Mouse (Mus musculus) intestine, postnatal 0 days (tissue): Measurements from ENCODE around the gene Ccdc34. TPM values are rescaled to one million over a fixed set of nuclear protein-coding genes. Genes with fewer than 3 reads are reported as not detected.
A peak's percentile ranks its signal among the peaks of the same experiment; 100 is the strongest.

Experiments
- ATAC-seq: fragments of 200-750 bp; cut with Nextera tagmentation; 2 replicates; pipeline ENCODE4 v1.8.0; 2017; ENCODE audit warnings: mild to moderate bottlenecking, moderate TSS enrichment, moderate library complexity
- H3K27ac ChIP-seq: fragments of 300-500 bp; sonication (generic); 2 replicates; pipeline ENCODE4 v1.5.1; 2014; ENCODE audit warnings: mild to moderate bottlenecking, low read depth, low read length, moderate library complexity
- H3K27me3 ChIP-seq: fragments of 300-500 bp; sonication (generic); replicated peaks from 2 replicates; pipeline ENCODE4 v1.6.1; 2014; ENCODE audit warnings: low read length, mixed read lengths; ENCODE audit not compliant: control insufficient read depth, insufficient read depth
- H3K36me3 ChIP-seq: fragments of 300-500 bp; sonication (generic); 2 replicates; pipeline ENCODE4 v1.6.1; 2014; ENCODE audit warnings: mild to moderate bottlenecking, moderate library complexity; ENCODE audit not compliant: control insufficient read depth, insufficient read depth
- H3K4me1 ChIP-seq: fragments of 300-500 bp; sonication (generic); replicated peaks from 2 replicates; pipeline ENCODE4 v1.6.1; 2014; ENCODE audit warnings: antibody characterized with exemption, low read length, mixed read lengths; ENCODE audit not compliant: control insufficient read depth, insufficient read depth
- H3K4me2 ChIP-seq: fragments of 300-500 bp; sonication (generic); replicated peaks from 2 replicates; pipeline ENCODE4 v1.6.1; 2014; ENCODE audit warnings: low read depth, mild to moderate bottlenecking, moderate library complexity
- H3K4me3 ChIP-seq: fragments of 300-500 bp; sonication (generic); 2 replicates; pipeline ENCODE4 v1.5.1; 2014; ENCODE audit warnings: low read depth, low read length
- H3K9ac ChIP-seq: fragments of 300-500 bp; sonication (generic); 2 replicates; pipeline ENCODE4 v1.6.1; 2014; ENCODE audit warnings: mild to moderate bottlenecking, low read depth, low read length
- H3K9me3 ChIP-seq: fragments of 300-500 bp; sonication (generic); 2 replicates; pipeline ENCODE4 v1.6.1; 2016; ENCODE audit warnings: mixed run types; ENCODE audit not compliant: control insufficient read depth
- CTCF ChIP-seq: sonication (generic); IDR thresholded peaks from 2 replicates; pipeline ENCODE4 v1.5.1; 2016; ENCODE audit warnings: low read depth, mild to moderate bottlenecking, control low read depth, antibody characterized with exemption, moderate library complexity
- WGBS: fragments of 180-500 bp; shearing (Covaris S2); extraction: QIAGEN DNeasy Blood & Tissue Kit; methylation state at CpG from one replicate; pipeline ENCODE4 v1.1.7; 2014; 5-methylcytosine and 5-hydroxymethylcytosine counted together
- polyA plus RNA-seq: library from polyadenylated mRNA; unstranded; fragments of >200 nt; fragmentation: Nextera tagmentation; extraction: Ambion mirVana; gene quantifications from 2 replicates; pipeline ENCODE4 v1.2.1, GENCODE M21; 2015

Gene Ccdc34
- polyA plus RNA-seq, 1 experiment from 2014 or later, result 25.3 TPM

DNA sequence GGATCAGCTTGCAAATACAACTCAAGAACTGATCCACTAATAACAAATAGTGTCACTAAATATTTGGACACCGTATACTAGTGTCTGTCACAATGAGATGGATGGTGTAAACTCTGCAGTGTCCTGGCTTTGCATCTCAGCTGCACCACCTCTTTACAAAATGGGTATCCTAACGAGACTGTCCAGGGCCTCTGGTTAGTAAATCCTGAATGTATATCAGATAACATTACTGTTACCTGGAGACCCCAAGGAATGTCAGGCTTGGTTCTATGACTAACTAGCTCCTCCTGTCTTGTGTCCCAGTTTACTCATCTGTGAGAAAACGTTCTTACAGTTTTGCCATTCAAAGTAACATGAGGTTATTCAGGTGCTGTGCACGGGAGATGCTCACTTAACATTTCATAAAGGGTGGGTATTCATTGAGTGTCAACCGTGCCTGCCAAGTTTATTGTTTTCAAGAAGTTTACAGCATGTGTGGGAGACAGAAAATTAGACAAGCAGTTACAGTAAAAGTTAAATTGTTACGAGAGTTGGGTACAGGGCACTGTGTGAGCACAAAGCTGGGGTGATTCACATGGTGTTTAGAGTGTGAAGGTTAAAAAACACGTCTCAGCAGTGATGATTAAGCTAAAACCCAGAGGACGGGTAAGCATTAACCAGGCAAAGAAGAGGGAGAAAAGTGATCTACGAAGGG, 197.5 kb downstream of the Ccdc34 start:
- Histone ChIP-seq H3K4me1 (0 out of 2 replicates have a peak, but pooled peaks cover 3% of the 10 kb centered on the region), H3K4me2 (peak overlapping the region; percentile 40; the same call in 1 of the 2 replicates), H3K9ac (no peak overlapping the region), H3K4me3 (no peak overlapping the region), H3K27me3 (no peaks in the 10 kb centered on the region), H3K27ac (no peak overlapping the region), H3K9me3 (no peaks in the 10 kb centered on the region), H3K36me3 (no peaks in the 10 kb centered on the region)
- no peak for TF ChIP-seq CTCF
- 0 out of 2 replicates have a peak, but pooled peaks have one; percentile 44 for ATAC-seq
- WGBS, result 26% methylated on average over 9 of the region's 9 CpGs

DNA sequence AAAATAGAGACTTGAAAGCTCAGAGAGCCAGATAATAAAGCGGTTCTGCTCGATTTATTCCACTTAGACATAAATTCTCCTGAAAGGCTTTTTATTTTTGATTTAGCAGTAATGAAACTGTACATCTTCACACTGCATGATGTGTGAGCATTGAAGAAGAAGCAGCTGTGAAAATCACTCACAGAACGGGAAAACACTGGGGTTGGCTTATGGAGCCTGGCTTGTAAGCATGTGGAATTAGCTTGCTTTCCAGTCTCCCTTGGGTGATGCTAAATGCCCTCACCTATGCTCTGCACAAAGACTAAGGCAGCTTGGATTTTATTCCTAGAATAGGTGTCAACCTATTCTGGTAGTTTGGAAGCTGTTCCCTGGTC, 198.1 kb downstream of the Ccdc34 start:
- 33% methylated on average over 3 of the region's 3 CpGs for WGBS
- Histone ChIP-seq H3K27ac (no peak overlapping the region), H3K4me1 (no peaks in the 10 kb centered on the region), H3K4me2 (peak overlapping the region; percentile 40; the same call in 1 of the 2 replicates), H3K9me3 (no peaks in the 10 kb centered on the region), H3K36me3 (no peaks in the 10 kb centered on the region), H3K9ac (no peak overlapping the region), H3K4me3 (no peak overlapping the region), H3K27me3 (no peaks in the 10 kb centered on the region)
- TF ChIP-seq CTCF, result no peak
- ATAC-seq, result no peak

DNA sequence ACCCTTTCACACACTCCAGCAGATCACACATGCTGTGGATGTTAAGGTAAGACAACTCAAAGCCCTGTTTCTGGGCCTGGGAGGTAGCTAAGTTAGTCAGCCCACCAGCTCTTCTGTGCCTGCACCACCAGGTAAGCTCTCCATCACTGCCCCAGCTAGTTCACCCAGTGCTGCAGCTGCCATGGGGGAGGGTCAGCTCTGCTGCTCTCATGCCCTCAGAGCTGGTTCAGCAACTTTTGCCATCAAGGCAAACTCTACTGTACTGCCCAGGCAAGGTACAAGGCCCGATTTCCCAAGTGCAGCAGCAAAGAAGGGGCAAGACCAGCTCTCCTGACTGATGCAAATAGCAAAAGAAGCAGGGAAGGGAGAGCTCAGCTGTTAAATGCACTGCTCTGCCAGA, 202.9 kb downstream of the Ccdc34 start:
- H3K27me3 ChIP-seq, result no peaks in the 10 kb centered on the region
- H3K36me3 ChIP-seq, result no peaks in the 10 kb centered on the region
- H3K4me2 ChIP-seq, result no peak overlapping the region
- no peak overlapping the region for H3K4me3 ChIP-seq
- no peak for ATAC-seq
- no peaks in the 10 kb centered on the region for H3K4me1 ChIP-seq
- no peak overlapping the region for H3K9ac ChIP-seq
- H3K27ac ChIP-seq, result no peak overlapping the region
- 41% methylated on average over 1 of the region's 1 CpGs for WGBS
- H3K9me3 ChIP-seq, result no peaks in the 10 kb centered on the region
- TF ChIP-seq CTCF, result no peak

DNA sequence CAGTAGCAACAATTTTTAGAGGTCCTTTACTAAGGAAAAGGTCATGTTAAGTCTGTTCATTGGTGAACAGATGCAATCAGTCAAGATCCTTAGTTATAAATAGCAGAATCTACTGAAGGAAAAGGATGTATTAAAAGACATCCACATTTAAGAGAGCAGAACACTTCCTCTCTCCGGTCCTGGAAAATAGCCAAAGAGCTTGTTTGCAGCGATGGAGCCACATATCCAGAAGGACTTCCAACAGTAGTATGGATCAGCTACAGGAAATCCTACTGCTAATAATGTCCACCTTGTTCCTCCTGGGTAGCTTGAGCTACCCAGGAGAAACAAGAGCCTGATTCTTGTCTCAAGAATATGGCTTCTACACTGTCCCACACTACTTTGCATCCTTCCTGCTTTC, 205.2 kb downstream of the Ccdc34 start:
- no peaks in the 10 kb centered on the region for H3K27me3 ChIP-seq
- TF ChIP-seq CTCF, result no peak
- no peak overlapping the region for H3K27ac ChIP-seq
- H3K4me2 ChIP-seq, result no peak overlapping the region
- no peak overlapping the region for H3K4me3 ChIP-seq
- 65% methylated on average over 2 of the region's 2 CpGs for WGBS
- H3K36me3 ChIP-seq, result no peaks in the 10 kb centered on the region
- no peak overlapping the region for H3K9ac ChIP-seq
- ATAC-seq, result no peak
- no peaks in the 10 kb centered on the region for H3K9me3 ChIP-seq
- H3K4me1 ChIP-seq, result no peaks in the 10 kb centered on the region

Other genes with a start within 250 kb of the Ccdc34 start
- gene Lin7c, start 127.0 kb upstream of the Ccdc34 start, polyA plus RNA-seq, result 37.1 and 40.3 TPM in 2 replicates
- gene Lgr4, start 100.2 kb upstream of the Ccdc34 start, polyA plus RNA-seq, result 15.0 and 15.9 TPM in 2 replicates